Mouse (Mus musculus) layer of hippocampus, adult 11-12 months (tissue): ENCODE measurements around the gene Xkr7.

Source experiments
- DNase-seq: peaks from one replicate; pipeline ENCODE4 v3.0.0; 2022; ENCODE audit warnings: low spot score

The Xkr7 gene

DNA sequence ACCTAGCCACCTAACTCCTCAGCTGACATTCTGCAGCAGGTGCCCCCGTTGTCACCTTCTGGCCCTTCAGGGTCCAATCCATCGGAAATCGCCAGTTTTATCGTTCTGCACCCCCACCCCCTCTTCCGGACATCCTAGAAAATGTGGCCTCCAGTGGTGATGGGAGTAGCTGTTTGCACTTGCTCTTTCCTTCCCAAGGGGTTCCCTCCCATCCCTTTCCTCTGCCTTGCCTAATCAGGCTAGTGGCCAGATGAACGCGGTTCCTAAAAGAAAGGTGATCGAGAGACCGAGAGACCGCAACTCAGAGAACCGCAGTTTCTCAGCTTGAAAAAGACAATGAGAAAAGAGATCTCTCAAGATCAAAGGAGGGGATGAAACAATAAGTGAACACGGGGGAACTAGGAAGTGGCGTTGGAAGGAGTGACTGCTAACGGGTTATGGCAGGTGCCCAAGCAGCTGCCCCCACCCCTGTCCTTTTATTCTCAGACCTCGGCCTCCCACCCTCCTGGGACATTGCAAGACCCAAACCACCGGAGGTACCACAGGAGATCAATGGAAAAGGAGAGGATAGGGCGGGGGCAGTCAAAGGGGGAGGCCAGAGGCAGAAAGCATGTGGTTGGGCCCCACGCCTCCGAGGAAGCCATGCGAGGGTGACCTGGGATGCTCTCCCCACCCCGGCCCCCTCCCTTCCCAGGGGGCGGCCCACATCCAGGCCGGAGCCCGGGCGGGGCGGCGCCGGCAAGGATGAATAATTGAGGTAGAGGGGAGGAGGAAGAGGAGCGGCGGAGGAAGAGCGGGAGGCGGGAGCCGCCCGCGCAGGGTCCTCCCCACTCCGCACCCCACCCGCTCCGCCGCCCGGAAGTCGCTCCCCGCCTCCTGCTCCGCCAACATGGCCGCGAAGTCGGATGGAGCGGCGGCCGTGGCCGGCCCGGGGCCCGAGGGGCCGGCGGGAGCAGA lies at the start of gene Xkr7:
Gene Xkr7 (plus strand): TSS at position 727 of the 957 bp plus-strand sequence.
- no peak for DNase-seq

DNA sequence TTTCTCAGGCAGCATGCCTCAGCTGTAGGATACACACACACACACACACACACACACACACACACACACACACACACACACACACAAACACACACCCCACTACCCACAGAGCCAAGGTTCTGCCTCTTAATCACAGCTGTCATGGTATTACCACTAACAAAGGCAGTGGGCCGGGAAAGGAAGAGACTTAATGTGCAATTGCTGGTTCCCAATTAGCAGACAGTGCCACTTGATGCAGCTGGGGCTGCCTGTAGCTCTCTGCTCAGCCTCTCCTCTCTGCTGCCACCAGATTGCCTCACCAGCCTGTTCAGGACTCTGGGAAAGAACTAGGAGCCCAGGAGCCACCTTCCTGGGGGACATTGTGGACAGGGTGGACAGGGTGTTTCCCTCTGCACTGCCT lies 46.1 kb upstream of the Xkr7 start:
- peak; percentile 14 for DNase-seq

DNA sequence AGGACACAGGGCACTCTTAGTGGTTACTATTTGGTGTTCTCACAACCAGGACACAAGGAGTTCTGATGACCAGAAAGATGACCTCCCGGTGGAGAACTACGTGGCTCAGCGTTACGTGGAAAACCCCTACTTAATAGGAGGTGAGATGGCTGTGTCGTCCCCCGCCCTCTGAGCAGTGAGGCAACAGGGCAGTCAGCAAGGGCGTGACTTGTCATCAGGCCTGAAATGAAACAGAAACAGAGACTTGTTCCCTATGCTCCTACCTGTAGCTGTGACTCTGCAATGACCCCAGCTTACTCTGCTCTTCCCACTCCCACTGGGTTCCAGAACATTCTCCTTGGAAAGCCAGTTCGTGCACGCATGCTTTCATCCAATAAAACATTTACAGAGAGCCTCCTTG lies 40.1 kb upstream of the Xkr7 start:
- DNase-seq: no peak

DNA sequence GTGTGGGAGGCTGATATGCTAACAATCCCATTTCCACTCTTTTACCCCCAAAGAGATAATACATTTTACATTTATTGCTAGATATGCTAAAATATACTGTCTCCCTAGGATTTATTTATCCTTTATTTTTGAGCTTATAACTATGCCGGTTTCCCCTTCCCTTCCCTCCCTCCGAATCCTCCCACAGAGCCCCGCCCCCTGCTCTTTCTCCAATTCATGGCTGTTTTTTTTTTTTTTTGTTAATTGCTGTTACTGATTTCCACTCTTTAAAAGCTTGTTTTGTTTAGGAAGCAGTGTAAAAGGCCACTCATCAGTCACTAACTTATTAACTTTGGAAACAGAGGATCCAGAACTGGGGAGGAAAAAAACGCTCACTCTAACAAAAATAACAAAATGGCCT lies 34.6 kb upstream of the Xkr7 start:
- no peak for DNase-seq

DNA sequence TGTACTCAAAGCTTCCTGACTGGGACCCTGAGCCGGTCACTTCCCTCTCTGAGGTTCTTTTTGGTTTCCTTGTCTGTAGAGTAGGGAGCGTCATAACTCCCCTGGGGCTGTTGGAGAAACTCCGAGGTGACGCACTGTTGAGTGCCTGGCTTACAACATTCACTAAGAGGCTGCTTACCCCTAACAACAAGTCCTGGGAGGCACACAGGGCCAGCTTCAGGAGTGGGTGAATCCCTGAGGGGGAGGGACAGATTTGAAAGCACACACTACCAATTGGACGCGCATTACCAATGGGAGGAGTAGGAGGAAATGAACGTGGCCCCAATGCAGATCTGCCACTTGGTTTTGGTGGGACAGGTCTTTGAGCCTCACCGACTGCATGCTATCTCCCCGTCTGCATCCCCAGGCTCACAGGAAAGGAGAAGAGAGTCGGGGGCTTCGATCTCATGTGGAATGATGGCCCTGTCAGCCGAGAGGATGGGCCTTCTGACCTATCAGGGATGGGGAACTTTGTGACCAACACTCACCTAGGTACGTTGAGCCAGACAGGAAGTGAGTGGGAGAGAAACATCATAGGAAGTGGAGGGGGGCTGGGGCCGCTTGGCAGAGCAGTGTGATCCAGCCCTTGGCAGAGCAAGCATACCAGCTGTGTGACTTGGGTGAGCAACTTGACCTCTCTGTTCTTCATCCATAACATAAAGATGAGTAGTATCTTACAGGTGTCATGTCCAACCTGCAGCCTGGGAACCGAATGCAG lies 29.0 kb upstream of the Xkr7 start:
- no peak for DNase-seq

DNA sequence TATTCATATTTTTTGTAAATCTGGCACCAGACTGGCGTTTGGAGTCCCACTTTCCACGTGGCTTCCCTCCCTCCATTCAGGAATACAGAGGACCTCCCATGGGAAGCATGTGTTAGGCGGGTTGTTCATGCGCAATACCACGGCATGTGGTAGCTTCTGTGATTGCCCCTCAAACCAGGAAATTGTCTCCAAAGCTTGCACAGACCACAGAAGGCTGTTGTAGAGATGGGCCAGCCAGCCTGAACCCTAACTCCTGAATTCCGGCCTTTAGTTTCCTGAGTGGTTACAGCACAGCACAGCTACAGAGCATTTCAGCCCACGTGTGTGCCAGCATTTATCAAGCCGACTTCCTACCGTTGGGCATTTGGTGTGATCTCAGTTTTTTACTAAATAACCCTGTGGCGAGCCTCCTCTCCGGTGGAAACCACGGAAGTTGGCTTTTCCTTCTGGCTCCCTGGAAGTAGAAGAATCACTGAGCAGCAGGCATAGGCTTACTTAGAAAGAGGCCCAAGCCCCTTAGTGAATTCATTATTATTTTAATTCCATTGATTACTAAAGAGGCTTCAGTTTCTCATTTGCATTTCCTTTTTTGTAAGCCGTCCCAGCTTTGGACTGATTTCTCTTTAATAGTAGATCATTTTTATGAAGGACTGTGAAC lies 27.8 kb upstream of the Xkr7 start:
- no peak for DNase-seq

DNA sequence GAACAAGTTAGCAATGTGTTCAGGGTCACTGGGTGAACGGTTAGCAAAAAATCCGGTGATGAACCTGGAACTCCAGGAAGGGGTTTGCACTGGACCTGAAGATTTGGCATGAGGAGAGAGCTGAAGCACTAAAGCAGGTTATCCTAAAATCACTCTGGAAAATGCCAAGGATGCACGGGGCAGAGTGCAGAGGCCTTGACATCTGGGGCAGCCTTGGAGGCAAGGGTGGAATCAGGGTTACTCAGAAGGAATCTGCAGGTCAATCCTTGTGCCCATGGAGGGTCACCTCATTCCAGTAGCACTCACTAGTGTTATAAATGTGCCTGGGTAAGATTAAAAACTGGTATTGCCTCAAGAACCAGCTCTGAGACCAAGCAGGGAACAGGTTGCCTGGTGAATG lies 25.7 kb upstream of the Xkr7 start:
- no peak for DNase-seq

DNA sequence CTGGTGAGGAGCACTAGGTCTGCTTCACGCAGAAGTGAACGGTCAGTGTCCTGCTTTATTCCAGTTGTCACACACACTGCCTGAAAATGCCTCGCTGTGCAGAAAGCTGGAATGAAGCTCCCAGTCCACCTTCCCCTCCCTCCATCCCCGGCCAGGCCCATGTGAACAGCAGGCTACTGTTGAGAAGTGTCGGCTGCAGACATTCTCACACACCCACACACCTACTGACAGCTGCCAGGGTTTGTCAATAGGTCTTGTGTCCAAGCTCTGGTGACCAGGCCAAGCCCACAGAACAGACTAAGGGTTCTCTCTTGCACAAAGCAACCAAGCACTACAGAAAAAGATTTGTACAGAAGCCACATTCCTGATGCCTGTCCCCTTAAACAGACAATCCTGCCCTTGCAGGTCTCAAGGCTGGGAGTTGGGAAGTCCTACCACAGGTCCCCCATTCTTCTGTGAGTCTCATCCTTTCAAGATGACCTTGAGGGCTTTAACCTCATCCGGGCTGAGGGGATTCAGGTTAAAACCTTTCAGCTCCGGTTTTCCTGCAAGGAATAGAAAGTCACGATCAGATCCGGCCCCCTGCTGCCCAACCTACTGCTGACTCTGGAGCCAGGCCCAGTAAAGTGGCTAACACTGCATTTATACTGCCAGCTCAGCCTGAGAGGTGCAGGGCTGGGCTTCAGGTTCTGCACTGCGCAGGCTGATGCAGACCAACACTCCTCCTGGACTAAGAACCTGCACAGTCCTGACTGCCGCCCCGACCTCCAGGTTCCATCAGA lies 22.3 kb upstream of the Xkr7 start:
- DNase-seq: no peak

DNA sequence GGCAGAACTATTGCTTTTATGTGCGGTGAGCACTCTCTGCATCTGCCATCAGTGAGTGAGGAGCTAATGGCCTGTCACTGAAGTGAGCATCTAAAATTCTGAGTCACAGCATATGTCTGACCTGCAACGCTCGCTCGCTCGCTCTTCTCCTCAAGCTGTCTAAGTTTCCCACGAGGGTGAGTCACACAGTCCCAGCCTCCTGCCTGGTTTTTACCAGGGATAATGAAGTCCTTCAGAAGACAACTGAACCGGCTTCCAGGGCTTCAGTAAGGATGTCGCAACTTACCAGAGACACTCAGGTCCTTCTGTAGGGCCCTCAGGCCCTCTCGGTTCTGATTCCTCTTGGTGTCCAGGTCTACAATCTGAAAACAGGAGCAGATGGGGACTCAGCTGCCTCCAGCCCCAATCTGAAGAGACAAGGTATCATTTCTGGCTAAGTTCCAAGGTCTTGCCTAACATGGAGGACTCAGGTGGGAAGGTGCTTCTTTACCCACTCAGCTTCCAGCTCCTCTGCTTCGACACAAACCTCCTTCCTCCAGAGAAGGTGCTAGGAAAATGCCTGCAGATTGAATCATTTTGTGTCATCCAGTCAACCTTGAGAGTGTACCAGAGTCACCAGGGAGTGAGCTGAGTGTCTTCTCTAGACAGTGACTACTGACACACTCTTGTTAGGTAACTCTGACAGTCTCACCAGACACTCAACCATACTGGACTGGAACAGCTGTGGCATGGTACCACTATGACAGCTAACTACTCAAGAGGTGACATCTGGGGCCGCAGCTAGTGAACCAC lies 17.7 kb upstream of the Xkr7 start:
- DNase-seq: no peak

DNA sequence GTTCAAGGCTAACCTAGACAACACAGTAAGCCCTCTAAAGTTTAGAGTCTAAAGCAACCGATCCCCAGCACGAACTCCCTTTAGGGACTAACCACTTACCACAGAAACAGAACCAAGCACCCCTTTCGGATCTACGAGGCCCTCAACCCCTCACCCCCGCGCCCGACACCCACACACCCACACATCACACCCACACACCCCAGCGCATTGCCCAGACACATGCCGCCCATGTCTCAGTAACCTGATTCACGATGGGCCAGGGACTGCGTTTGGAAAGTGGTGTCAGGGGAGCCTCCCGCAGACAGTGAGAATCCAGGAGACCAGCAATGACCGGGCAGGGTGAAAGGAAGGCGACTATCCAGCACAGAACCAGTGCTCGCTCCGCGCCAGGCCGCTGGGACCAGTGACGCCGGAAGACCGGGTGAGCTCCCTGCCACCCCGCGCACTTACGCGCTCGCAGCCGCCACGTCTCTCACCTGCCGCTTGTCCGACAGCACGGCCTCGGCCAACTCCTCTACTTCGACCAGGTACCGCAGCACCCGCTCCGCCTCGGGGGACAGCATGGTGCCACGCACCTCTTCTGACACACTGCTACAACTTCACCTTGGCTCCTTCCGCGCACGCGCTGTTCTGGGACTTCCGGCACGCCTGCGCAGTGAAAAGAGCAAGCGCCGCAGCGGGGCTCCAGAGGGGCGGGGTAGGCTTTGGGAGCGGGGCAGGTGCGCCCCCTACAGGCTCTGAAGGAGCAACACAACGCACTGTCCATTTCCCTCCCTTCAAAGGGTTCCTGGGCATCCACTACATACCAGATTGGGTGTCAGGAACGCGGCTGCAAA lies 16.7 kb upstream of the Xkr7 start, which contains the start of gene Pdrg1:
Gene Pdrg1 (minus strand): TSS at position 670 of the 836 bp plus-strand sequence.
- peak; percentile 94 for DNase-seq

DNA sequence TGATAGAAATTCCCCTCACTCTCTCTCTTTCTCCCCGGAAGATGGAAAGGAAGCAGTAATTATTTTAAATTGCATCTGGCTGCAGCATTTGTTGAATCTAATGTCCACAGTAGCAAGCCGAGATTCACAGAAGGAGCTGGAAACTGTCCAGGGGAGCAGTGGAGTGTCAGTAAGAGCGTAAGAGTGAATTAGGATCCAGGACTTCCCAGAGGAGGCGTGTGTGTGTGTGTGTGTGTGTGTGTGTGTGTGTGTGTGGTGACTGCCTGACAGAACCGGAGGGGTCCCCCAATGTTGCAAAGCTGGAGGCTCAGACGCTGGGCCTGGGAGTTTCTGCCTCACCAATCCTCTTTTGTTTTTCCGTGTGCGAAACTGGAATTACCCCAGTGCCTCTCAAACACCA lies 15.8 kb upstream of the Xkr7 start:
- no peak for DNase-seq

DNA sequence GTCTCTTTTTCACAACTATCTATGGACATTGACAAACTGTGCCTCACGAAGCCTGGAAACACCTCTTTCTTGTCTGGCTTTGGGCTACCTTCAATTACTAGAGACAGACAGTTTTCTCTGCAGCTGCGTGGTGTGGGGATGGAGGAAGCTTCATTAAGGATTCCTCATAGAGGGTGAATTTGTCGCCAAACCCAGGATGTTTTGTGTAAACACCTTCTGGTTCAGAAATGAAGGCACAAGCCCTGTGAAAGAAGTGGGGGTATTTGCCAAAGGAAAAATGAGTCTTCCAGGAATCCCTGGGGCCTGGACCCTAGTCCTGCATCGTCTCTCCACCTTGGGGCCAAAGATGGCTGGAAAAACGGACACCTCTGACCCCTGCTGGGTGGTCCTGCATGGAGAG lies 14.9 kb upstream of the Xkr7 start:
- DNase-seq: no peak

DNA sequence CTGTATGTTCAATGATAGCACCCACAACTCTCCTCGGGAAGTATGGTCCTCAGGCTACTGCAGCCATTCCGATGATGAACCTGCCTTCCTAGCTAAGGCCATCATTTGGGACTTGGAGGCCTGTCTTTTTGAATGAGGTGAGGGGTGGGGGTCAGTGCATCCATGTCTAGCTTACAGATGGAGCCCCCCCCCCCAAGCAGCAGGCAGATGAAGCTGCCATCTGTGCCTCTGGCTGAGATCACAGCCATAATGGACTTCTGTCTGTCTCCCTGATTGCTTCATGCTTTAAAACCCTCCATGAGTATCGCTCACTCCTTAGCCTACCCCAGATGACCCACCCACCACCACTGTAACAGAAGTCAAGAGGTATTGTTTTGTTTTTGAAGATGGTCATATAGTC lies 12.3 kb upstream of the Xkr7 start:
- no peak for DNase-seq

DNA sequence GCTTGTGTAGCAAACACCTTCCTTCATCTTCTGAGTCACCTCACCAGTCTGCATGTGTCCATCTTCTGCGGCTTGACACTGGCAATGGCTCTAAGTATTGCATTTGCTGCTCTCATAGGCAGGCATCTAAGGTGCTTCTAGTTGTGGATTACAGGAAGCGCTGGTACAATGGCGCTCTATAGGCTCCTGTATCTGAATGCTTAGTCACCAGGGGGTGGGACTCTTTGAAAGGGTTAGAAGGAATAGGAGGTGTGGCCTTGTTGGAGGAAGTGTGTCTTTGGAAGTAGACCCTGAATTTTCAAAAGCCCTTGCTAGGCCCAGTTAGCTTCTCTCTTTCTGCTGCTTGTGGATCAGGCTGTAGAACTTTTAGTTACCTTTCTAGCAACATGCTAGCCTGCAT lies 10.5 kb upstream of the Xkr7 start:
- no peak for DNase-seq

DNA sequence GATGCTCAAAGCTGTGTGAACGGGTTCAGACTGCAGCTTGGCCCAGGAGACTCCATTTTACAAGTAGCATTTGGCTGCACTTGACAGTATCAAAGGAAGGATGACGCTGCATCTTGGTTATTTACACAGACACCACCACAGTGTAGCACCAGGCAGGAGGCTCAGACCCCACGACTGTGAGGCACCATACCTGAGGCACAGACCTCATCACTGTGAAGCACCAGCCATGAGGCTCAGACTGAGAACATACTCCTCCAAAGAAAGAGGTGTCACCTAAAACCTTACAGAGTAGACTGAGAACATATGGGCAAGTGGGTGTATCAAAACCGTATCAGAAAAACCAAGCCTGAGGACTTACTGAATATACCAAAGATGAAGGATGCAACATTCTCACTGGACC lies 8.8 kb upstream of the Xkr7 start:
- DNase-seq: no peak

DNA sequence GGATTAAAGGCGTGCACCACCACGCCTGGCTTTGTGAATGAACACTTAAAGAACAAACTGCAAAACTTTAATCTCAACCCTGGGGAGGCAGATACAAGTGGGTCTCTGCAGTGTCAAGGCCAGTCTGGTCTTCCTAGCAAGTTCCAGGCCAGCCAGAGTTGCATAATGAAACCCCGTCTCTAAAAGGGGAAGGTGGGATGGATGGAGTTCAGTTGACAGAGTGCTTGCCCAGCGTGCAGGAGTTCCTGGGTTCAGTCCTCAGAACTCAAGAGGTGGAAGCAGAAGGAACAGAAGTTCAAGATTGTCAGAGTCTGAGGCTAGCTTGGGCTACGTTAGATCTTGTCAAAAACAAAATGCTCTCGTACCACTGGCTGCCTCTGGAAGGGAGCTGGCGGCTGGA lies 5.6 kb upstream of the Xkr7 start:
- no peak for DNase-seq

DNA sequence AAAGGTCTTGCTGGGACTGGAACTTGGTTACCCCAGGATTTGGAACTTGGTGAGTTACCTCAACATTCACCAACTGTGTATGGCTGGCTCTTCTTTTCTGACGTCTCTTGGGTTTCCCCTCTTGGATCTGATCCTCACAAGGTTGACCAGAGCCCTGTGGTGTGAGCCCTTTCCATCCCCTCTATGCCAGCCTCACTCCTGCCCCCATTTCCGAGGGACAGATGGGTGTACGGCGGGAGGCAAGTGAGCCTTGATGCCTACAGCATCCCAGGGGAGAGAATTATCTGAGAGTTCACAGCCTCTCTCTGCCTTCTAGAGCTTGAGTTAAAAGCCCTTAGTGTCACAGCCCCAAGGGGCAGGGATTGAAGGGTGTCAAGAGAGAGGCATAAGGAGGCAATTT lies 4.2 kb upstream of the Xkr7 start:
- DNase-seq: no peak

DNA sequence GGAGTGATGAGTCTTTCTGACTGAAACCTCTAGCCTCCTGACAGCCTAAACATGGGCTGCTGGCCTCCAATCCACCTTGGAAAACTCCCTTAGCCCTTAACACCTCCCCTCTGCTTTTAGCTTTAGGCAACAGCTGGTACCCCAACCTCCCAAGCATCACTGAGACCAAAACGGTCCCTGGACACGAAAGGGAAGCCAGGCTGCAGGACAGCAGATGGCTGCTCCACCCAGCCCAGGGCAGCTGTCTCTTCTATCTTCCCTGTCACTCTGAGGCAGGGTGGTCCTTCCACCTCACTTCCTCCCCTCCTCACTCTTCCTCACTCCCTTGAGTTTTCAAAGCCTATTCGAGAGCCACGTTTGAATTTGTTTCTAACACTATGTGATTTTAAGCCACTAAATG lies 1.2 kb upstream of the Xkr7 start:
- no peak for DNase-seq

DNA sequence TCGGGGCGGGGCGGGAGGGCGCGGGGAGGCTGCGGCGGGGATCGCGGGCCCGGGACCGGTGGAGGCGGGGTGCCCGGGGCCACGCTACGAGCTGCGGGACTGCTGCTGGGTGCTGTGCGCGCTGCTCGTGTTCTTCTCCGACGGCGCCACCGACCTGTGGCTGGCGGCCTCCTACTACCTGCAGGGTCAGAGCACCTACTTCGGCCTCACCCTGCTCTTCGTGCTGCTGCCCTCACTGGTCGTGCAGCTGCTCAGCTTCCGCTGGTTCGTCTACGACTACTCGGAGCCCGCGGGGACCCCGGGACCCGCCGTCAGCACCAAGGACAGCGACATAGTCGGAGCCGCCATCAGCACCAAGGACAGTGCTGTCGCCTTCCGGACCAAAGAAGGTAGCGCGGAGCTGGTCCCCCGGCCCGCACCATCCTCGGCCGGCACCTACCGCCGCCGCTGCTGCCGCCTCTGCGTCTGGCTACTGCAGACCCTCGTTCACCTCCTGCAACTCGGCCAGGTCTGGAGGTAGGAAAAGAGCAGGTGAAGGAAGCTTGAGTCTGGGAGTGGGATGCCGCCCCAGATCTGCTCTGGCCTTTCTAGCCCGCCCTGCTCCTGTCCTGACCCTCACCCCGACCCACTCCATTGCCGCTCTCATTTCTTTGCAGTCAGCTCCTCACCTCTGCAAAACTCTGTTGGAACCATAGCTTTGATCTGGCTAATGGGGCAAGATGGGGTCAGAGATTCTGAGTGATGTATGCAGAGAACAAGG lies 611 bp downstream of the Xkr7 start:
- DNase-seq: no peak
